Mouse (Mus musculus) thymus, postnatal 25 days (tissue): ENCODE measurements at regions not wholly inside any gene's neighbourhood (a gene's known extent, or its start where the extent isn't known, plus 50 kb on each side); places are given as distances from the start of the nearest gene placed in this dataset.

Source experiments
- DNase-seq: peaks from one replicate; pipeline ENCODE4 v3.0.0; 2022

DNA sequence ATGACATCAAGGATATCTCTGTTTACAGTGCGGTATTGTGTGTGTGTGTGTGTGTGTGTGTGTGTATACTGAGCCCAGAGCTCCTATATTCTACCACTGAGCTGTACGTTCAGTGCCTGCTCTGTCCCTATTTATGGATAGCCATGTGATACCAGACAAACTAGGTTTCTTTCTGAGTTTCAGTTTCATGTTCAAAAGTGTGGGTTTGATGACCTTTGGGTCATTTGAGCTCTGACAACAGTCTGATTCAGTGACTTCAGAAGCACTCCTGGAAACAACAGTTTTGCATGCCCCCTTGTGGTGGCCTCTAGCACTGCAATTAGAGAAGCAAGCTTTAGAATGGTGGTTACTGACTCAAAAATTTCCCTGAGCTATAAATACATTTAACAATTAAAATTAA, 50.9 kb upstream of the Tent2 start:
- DNase-seq = peak; percentile 77

DNA sequence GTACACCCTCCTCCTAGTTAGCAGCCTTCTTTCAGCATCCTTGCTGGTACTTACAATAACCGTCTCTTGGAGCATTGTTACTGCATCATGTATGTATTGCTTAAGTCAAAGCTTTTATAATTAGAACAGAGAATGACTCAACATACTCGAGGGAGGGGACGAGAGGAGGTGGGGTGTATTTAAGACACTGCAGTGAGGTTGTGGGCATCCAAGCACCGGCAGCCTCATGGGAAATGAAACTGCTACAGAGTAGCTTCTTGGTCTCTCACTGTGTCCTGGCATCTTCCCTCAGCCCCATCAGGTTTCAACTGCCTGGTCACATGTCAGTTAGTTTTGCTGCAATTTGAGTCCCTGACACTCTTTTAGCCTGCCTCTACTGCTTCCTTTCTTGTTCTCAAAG, 50.7 kb upstream of the Homer1 start:
- DNase-seq = no peak
